Mouse (Mus musculus): ENCODE results near the gene Magi1. TPM values are rescaled to one million over a fixed set of nuclear protein-coding genes. Genes with fewer than 3 reads are reported as not detected.

Magi1 gene
- total RNA-seq, 2 experiments from 2014 or later = 13.9 to 18.5 TPM

DNA sequence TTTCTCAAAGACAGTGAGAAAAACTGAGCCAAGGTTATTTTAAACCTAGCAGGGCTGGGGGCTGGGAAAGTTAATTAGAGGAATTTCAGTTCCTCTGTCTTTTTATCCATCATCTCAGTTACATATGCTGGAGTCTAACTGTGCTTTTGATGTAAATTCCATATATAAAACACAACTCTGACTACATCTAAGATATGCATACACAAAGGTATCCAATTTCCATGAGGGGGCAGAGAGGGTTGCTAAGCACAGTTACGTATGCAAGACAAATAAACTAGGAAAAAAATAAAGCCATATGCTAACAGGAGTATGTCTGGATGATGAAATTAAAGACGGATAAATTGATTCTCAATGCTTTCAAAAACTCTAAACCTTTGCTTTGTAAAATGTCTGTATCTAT, 315.0 kb downstream of the Magi1 start:
- DNase-seq = no peak

GRCm38 (mm10) chr6:93962757-93963336, 320.9 kb downstream of the Magi1 start:
- peak; percentile 6 to 16 for DNase-seq

DNA sequence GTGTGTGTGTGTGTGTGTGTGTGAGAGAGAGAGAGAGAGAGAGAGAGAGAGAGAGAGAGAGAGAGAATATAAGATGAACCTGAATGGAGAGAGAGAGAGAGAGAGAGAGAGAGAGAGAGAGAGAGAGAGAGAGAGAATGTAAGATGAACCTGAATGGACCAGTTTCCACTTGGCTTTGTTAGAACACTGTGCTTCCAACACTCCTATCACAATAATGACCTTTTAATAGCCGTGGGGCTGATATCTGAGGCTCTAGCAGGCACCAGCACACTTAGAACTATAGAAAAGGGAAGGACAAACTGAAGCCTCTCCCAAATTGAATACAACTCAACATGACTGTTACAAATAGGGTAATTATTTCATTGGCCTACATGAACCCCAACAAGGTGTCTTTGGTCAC, 321.9 kb downstream of the Magi1 start:
- DNase-seq = peak; percentile 12 to 20

DNA sequence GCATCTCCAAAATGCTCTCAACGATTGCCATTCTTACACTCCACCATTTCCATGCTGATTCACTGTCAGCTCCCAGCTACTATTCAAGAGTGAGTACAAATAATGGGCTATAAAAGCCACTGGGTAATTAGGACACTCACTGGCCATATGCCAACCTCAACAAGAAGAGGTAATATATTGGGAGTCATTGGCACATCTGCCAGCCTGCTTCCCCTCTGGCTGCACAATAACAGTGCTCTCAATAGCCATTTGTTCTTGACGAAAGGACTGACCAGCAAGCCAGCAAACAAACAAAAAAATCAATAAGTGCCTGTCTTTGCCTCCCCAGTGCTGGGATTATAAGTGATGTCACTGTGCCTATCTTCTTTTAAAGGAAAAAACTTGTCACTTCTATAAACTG, 326.5 kb downstream of the Magi1 start:
- peak in 1 of 2 experiments; percentile 22 for DNase-seq

- peak; percentile 16 to 17 for DNase-seq
These were observed 337.1 kb downstream of the Magi1 start for GRCm38 (mm10) chr6:93946612-93947011.

DNA sequence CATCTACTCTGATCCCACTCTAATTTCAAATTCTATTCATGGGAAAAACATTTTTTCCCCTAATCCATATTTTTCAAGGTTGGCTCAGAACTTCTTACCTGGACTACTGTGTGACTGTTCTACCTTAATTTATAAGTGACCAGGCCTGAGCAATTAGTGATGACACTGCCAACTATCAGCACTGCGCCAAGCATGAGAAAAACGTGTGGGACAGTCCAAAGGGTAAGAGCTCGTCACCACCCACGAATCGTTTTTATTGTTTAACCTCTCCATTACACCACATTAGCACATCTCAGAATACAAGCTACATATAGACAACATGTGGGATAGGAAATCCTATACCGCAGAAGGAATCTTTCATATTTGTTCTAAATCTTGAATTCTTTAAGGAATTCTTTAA, 347.4 kb downstream of the Magi1 start:
- no peak for DNase-seq

DNA sequence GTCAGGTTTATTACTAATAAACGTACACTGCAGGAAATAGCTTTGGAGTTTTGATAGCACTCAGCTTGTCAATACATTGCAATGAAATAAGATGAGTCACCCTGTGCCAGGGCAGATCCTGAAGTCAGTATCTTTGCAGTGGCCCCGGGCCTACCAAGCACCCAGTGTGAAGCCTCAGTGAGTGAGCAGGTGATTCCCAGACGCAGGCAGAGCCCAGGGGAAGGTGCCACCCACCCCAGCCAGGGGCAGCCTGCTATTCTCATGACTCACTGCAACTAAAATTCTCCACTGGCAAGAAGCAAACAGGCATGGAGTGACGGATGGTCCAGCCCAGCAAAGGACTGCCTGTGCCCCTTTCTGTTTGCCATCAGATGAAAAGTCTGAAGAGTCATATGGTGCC, 347.9 kb downstream of the Magi1 start:
- DNase-seq = no peak

- DNase-seq = no peak
These were observed 349.0 kb downstream of the Magi1 start for GRCm38 (mm10) chr6:93934700-93935099.

DNA sequence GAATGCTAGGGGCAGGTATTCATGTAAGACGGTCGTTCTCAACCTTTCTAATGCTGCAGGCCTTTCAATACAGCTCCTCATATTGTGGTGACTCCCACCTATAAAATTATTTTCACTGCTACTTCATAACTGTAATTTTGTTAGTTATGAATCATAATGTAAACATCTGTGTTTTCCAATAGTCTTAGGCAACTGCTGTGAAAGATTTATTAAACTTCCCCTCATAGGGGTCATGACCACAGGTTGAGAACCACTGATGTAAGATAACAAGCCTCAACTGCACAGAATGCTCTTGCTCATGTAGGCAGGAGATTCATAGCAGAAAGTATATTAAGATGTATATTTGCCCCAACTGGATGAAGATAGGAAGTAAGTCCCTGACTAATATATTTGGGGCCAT, 359.1 kb downstream of the Magi1 start:
- no peak for DNase-seq

GRCm38 (mm10) chr6:93923972-93924371, 359.7 kb downstream of the Magi1 start:
- no peak for DNase-seq

DNA sequence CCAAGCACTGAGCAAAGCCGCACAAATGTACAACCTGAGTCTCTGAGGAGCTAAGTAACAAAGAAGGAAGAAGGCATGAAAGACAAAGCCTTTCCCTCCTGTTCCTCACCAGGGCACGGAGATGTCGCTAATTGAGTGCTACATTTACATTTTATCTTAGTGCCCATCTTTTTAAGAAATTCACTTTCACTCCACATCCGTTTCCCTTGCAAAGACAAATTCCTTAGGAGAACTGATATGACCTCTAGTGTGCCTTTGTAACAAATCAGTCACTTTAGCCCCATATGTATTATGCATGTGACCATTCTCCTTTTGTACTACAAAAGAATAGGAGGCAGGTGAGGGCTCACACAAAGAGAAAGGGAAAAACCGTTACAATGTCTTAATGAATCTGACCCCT, 360.4 kb downstream of the Magi1 start:
- no peak for DNase-seq

DNA sequence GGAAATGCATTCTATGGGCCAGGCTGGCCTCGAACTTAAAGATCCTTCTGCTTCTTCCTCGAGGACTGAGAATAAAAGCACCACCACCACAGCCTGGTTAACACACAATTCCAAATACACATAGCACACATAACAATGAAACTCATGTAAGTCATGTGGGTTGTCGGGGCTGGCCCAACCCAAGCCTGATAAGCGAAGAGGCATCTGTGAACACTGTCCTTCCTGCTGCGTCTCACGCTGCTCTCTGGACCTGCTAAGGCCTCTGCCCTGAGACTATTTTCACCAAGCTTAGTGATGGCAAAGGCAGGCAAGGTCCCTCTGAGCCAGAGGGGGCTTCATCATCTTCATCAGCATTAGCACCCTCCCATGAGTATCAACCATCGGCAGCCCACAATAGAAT, 360.8 kb downstream of the Magi1 start:
- DNase-seq = no peak

- DNase-seq = no peak
These were observed 370.4 kb downstream of the Magi1 start for GRCm38 (mm10) chr6:93913226-93913861.

DNA sequence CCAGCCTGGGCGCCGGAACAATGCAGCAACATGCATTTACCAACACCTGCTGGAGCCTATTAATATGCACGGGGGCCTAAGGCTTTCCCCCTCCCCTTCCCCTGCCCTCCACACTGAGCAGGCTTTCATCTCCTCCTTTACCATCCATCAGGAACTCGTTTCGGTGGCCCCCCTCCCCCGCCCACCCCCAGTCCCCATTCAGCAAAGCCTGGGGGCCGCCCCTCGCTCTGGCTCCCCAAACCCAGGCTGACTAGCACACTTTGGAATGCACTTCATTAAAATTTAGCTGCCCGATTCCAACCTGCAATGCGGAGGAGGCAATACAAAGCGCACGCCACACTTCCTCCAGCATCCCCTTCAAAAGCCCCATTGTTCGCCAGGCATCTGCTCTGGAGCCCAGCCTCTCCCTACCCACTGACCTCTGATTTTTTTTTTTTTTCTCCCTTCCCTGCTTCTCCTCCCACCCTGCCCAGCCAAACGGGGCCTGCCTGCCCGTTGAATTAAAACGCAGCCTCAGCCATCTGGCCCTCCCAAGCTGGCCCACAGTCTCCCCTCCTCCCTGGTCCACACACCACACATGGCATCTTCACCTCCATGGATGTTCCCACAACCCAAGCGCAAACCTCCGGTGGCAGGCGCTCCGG, 371.0 kb downstream of the Magi1 start:
- no peak for DNase-seq

GRCm38 (mm10) chr6:93912003-93912581, 371.6 kb downstream of the Magi1 start:
- DNase-seq = no peak

GRCm38 (mm10) chr6:93911420-93911819, 372.3 kb downstream of the Magi1 start:
- DNase-seq = no peak

DNA sequence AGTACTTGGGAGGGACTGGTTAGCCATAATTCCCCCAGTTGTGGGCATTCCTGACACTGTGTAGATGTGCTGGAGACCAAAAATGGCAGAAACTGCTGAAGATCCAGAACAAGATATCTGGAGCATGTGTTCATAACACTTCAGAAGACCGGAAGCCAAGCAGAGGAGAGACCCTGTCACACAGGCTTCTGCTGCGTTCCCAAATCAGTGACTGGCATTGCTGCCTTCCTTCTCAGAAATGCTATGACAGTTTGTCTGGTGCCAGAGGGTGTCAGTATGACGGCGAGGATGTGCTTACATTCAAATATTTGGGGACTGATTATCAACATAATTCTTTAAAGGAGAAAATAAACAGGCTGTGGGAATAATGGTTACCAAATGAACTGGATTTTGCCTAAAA, 373.7 kb downstream of the Magi1 start:
- no peak for DNase-seq

- DNase-seq = no peak
These were observed 378.7 kb downstream of the Magi1 start for GRCm38 (mm10) chr6:93904987-93905386.

- no peak for DNase-seq
These were observed 381.5 kb downstream of the Magi1 start for GRCm38 (mm10) chr6:93902239-93902638.

- DNase-seq = no peak
These were observed 382.3 kb downstream of the Magi1 start for GRCm38 (mm10) chr6:93901408-93901807.

- DNase-seq = no peak
These were observed 386.2 kb downstream of the Magi1 start for GRCm38 (mm10) chr6:93897512-93897911.

- no peak for DNase-seq
These were observed 388.0 kb downstream of the Magi1 start for GRCm38 (mm10) chr6:93895721-93896120.

GRCm38 (mm10) chr6:93893956-93894355, 389.8 kb downstream of the Magi1 start:
- no peak for DNase-seq

- no peak for DNase-seq
These were observed 390.8 kb downstream of the Magi1 start for GRCm38 (mm10) chr6:93892922-93893321.
